Mouse (Mus musculus): Measurements from ENCODE around the gene Vmn2r40. TPM values are rescaled to one million over a fixed set of nuclear protein-coding genes. Genes with fewer than 3 reads are reported as not detected.
"Not testable (repeated sequence)": the region's sequence is repeated elsewhere in the genome, so short reads cannot be mapped to it uniquely, and the experiment has no call there.

The Vmn2r40 gene
- polyA plus RNA-seq (2016; fragmentation: Nextera tagmentation; extraction: Ambion mirVana), result not detected in 2 replicates

- not testable (repeated sequence) for H3K4me1 ChIP-seq; H3K9me3 ChIP-seq; DNase-seq (ENCODE audit: low spot score); H3K27ac ChIP-seq; H3K27me3 ChIP-seq (ENCODE audit: insufficient read depth, poor library complexity, severe bottlenecking); H3K4me3 ChIP-seq; H3K36me3 ChIP-seq
- no CpG with 5 or more reads among the region's 1 CpGs for WGBS
Observed at GRCm38 (mm10) chr7:8931335-8931734, at the start of gene Vmn2r40. Vmn2r40 (minus strand) TSS chr7:8931435.

Other genes with a start within 250 kb of the Vmn2r40 start
- not detected in 2 replicates for gene Vmn2r39, start 99.4 kb upstream of the Vmn2r40 start, polyA plus RNA-seq (2016; fragmentation: Nextera tagmentation; extraction: Ambion mirVana)
- not detected in 2 replicates for gene Vmn2r38, start 166.4 kb upstream of the Vmn2r40 start, polyA plus RNA-seq (2016; fragmentation: Nextera tagmentation; extraction: Ambion mirVana)